Mouse (Mus musculus) right cerebral cortex, postnatal 10 days (tissue): ENCODE results near the gene Astl.
A peak's percentile ranks its signal among the peaks of the same experiment; 100 is the strongest.

Source experiments
- DNase-seq, 2 experiments: peaks; one replicate each; pipeline ENCODE4 v3.0.0; 2021; ENCODE audit warnings: low spot score in 2 of 2

Astl gene

GRCm38 (mm10) chr2:127324456-127324855 lies 14.0 kb upstream of the Astl start:
- DNase-seq: no peak

- no peak for DNase-seq
These were observed 10.2 kb upstream of the Astl start for GRCm38 (mm10) chr2:127328090-127328851.

- DNase-seq: no peak
These were observed 5.5 kb upstream of the Astl start for GRCm38 (mm10) chr2:127332807-127333570.

- no peak for DNase-seq
These were observed 4.4 kb upstream of the Astl start for GRCm38 (mm10) chr2:127333945-127334603.

GRCm38 (mm10) chr2:127335078-127335541 lies 3.3 kb upstream of the Astl start:
- no peak for DNase-seq

- DNase-seq: peak; percentile 80 to 82
These were observed 2.5 kb upstream of the Astl start, which contains the start of gene Dusp2 for GRCm38 (mm10) chr2:127335767-127336496. Gene Dusp2, plus strand, starts transcription at chr2:127336159.

- no peak for DNase-seq
These were observed 2.0 kb upstream of the Astl start for GRCm38 (mm10) chr2:127336497-127336832.

- no peak for DNase-seq
These were observed 1.6 kb upstream of the Astl start for GRCm38 (mm10) chr2:127336885-127337284.

GRCm38 (mm10) chr2:127337531-127337930 lies 908 bp upstream of the Astl start:
- DNase-seq: no peak

GRCm38 (mm10) chr2:127338012-127338411 lies 427 bp upstream of the Astl start:
- DNase-seq: no peak

- no peak for DNase-seq
These were observed 394 bp downstream of the Astl start for GRCm38 (mm10) chr2:127338833-127339232.

- DNase-seq: no peak
These were observed 823 bp downstream of the Astl start for GRCm38 (mm10) chr2:127339262-127339661.

- DNase-seq: peak in 1 of 2 experiments; percentile 55
These were observed 2.7 kb downstream of the Astl start for GRCm38 (mm10) chr2:127341159-127341558.

GRCm38 (mm10) chr2:127346334-127346733 lies 7.9 kb downstream of the Astl start:
- no peak for DNase-seq

GRCm38 (mm10) chr2:127347147-127347985 lies 8.9 kb downstream of the Astl start:
- no peak for DNase-seq

GRCm38 (mm10) chr2:127353881-127354280 lies 15.4 kb downstream of the Astl start:
- DNase-seq: no peak

- peak; percentile 85 to 90 for DNase-seq
These were observed 24.2 kb downstream of the Astl start, which contains the start of gene Adra2b for GRCm38 (mm10) chr2:127362459-127363281. Gene Adra2b, plus strand, starts transcription at chr2:127363208.

- no peak for DNase-seq
These were observed 24.8 kb downstream of the Astl start for GRCm38 (mm10) chr2:127363282-127363652.

GRCm38 (mm10) chr2:127363696-127364095 lies 25.3 kb downstream of the Astl start:
- DNase-seq: no peak

GRCm38 (mm10) chr2:127364452-127364851 lies 26.0 kb downstream of the Astl start:
- DNase-seq: no peak
